Mouse (Mus musculus): ENCODE measurements around the gene Cops7a. TPM values are rescaled to one million over a fixed set of nuclear protein-coding genes. Genes with fewer than 3 reads are reported as not detected.

Gene Cops7a
- total and polyA plus RNA-seq, 2 experiments from 2014 or later, result 92.3 to 131 TPM

GRCm38 (mm10) chr6:124966466-124967118 lies 1.3 kb upstream of the Cops7a start:
- peaks cover 10% of the 10 kb centered on the region for H3K4me1 ChIP-seq (ENCODE audit: insufficient read depth, low read length)
- no peak for ATAC-seq (ENCODE audit: low FRiP score)
- H3K4me3 ChIP-seq (ENCODE audit: low read depth, low read length), result peak overlapping the region; percentile 77; the same call in 1 of the 2 replicates
- H3K27me3 ChIP-seq (ENCODE audit: insufficient read depth, low read length), result no peaks in the 10 kb centered on the region
- peak overlapping the region; percentile 90; the same call in 1 of the 2 replicates for H3K4me2 ChIP-seq (ENCODE audit: low read depth, low read length, poor library complexity, severe bottlenecking)
- TF ChIP-seq CTCF (IDR thresholded peaks at IDR 0.05), result peak; percentile 53
- 98% methylated on average over 7 of the region's 7 CpGs for WGBS
- no peaks in the 10 kb centered on the region for H3K9me3 ChIP-seq (ENCODE audit: low read length)
- no peak overlapping the region for H3K27ac ChIP-seq (ENCODE audit: low read depth, low read length)
- H3K36me3 ChIP-seq (ENCODE audit: insufficient read depth, low read length), result peaks cover 6% of the 10 kb centered on the region; the same call in 1 of the 2 replicates
- DNase-seq (ENCODE audit: low spot score), result no peak
- H3K9ac ChIP-seq (replicated peaks; ENCODE audit: low read length, poor library complexity, severe bottlenecking), result no peak overlapping the region

GRCm38 (mm10) chr6:124965747-124966146 lies 409 bp upstream of the Cops7a start:
- H3K4me1 ChIP-seq (ENCODE audit: insufficient read depth, low read length), result peaks cover 10% of the 10 kb centered on the region
- H3K4me2 ChIP-seq (ENCODE audit: low read depth, low read length, poor library complexity, severe bottlenecking), result peak overlapping the region; percentile 90
- no peaks in the 10 kb centered on the region for H3K27me3 ChIP-seq (ENCODE audit: insufficient read depth, low read length)
- no peaks in the 10 kb centered on the region for H3K9me3 ChIP-seq (ENCODE audit: low read length)
- peak overlapping the region; percentile 77 for H3K4me3 ChIP-seq (ENCODE audit: low read depth, low read length)
- no peak for DNase-seq (ENCODE audit: low spot score)
- peaks cover 14% of the 10 kb centered on the region for H3K36me3 ChIP-seq (ENCODE audit: insufficient read depth, low read length)
- H3K9ac ChIP-seq (replicated peaks; ENCODE audit: low read length, poor library complexity, severe bottlenecking), result peak overlapping the region; percentile 90
- no peak for TF ChIP-seq CTCF (IDR thresholded peaks at IDR 0.05)
- ATAC-seq (ENCODE audit: low FRiP score), result no peak
- 16% methylated on average over 15 of the region's 15 CpGs for WGBS
- peak overlapping the region; percentile 94 for H3K27ac ChIP-seq (ENCODE audit: low read depth, low read length)

GRCm38 (mm10) chr6:124964638-124965037 lies 700 bp downstream of the Cops7a start:
- Histone ChIP-seq H3K9ac (replicated peaks; ENCODE audit: low read length, poor library complexity, severe bottlenecking) (peak overlapping the region; percentile 90), H3K4me1 (ENCODE audit: insufficient read depth, low read length) (peaks cover 10% of the 10 kb centered on the region), H3K27ac (ENCODE audit: low read depth, low read length) (peak overlapping the region; percentile 94; the same call in 1 of the 2 replicates), H3K9me3 (ENCODE audit: low read length) (no peaks in the 10 kb centered on the region), H3K27me3 (ENCODE audit: insufficient read depth, low read length) (no peaks in the 10 kb centered on the region), H3K4me2 (ENCODE audit: low read depth, low read length, poor library complexity, severe bottlenecking) (peak overlapping the region; percentile 90), H3K4me3 (ENCODE audit: low read depth, low read length) (peak overlapping the region; percentile 77), H3K36me3 (ENCODE audit: insufficient read depth, low read length) (peaks cover 24% of the 10 kb centered on the region)
- 39% methylated on average over 16 of the region's 16 CpGs for WGBS
- ATAC-seq (ENCODE audit: low FRiP score) (peak; percentile 33; the same call in 1 of the 2 replicates), DNase-seq (ENCODE audit: low spot score) (no peak)
- TF ChIP-seq CTCF (IDR thresholded peaks at IDR 0.05), result peak; percentile 16

- no peak overlapping the region for H3K4me3 ChIP-seq (ENCODE audit: low read depth, low read length)
- peaks cover 48% of the 10 kb centered on the region for H3K36me3 ChIP-seq (ENCODE audit: insufficient read depth, low read length)
- H3K4me1 ChIP-seq (ENCODE audit: insufficient read depth, low read length), result peaks cover 8% of the 10 kb centered on the region
- ATAC-seq (ENCODE audit: low FRiP score), result no peak
- H3K27ac ChIP-seq (ENCODE audit: low read depth, low read length), result no peak overlapping the region
- no peak for DNase-seq (ENCODE audit: low spot score)
- 92% methylated on average over 12 of the region's 12 CpGs for WGBS
- H3K9ac ChIP-seq (replicated peaks; ENCODE audit: low read length, poor library complexity, severe bottlenecking), result no peak overlapping the region
- no peaks in the 10 kb centered on the region for H3K27me3 ChIP-seq (ENCODE audit: insufficient read depth, low read length)
- H3K9me3 ChIP-seq (ENCODE audit: low read length), result no peaks in the 10 kb centered on the region
- no peak overlapping the region for H3K4me2 ChIP-seq (ENCODE audit: low read depth, low read length, poor library complexity, severe bottlenecking)
- TF ChIP-seq CTCF (IDR thresholded peaks at IDR 0.05), result no peak
Observed at GRCm38 (mm10) chr6:124961021-124961420, 4.3 kb downstream of the Cops7a start.

- TF ChIP-seq CTCF (IDR thresholded peaks at IDR 0.05), result no peak
- Histone ChIP-seq H3K9me3 (ENCODE audit: low read length) (no peaks in the 10 kb centered on the region), H3K27me3 (ENCODE audit: insufficient read depth, low read length) (no peaks in the 10 kb centered on the region), H3K4me3 (ENCODE audit: low read depth, low read length) (no peak overlapping the region), H3K27ac (ENCODE audit: low read depth, low read length) (no peak overlapping the region), H3K4me2 (ENCODE audit: low read depth, low read length, poor library complexity, severe bottlenecking) (no peak overlapping the region), H3K36me3 (ENCODE audit: insufficient read depth, low read length) (peaks cover 50% of the 10 kb centered on the region), H3K4me1 (ENCODE audit: insufficient read depth, low read length) (peaks cover 7% of the 10 kb centered on the region), H3K9ac (replicated peaks; ENCODE audit: low read length, poor library complexity, severe bottlenecking) (no peak overlapping the region)
- ATAC-seq (ENCODE audit: low FRiP score) (no peak), DNase-seq (ENCODE audit: low spot score) (no peak)
- 92% methylated on average over 13 of the region's 13 CpGs for WGBS
Observed at GRCm38 (mm10) chr6:124959960-124960359, 5.4 kb downstream of the Cops7a start.

- no peak for TF ChIP-seq CTCF (IDR thresholded peaks at IDR 0.05)
- no peak overlapping the region for H3K9ac ChIP-seq (replicated peaks; ENCODE audit: low read length, poor library complexity, severe bottlenecking)
- no peak for DNase-seq (ENCODE audit: low spot score)
- peaks cover 50% of the 10 kb centered on the region for H3K36me3 ChIP-seq (ENCODE audit: insufficient read depth, low read length)
- ATAC-seq (ENCODE audit: low FRiP score), result no peak
- H3K4me3 ChIP-seq (ENCODE audit: low read depth, low read length), result no peak overlapping the region
- H3K4me2 ChIP-seq (ENCODE audit: low read depth, low read length, poor library complexity, severe bottlenecking), result no peak overlapping the region
- no peaks in the 10 kb centered on the region for H3K9me3 ChIP-seq (ENCODE audit: low read length)
- 82% methylated on average over 3 of the region's 3 CpGs for WGBS
- H3K4me1 ChIP-seq (ENCODE audit: insufficient read depth, low read length), result no peaks in the 10 kb centered on the region
- H3K27ac ChIP-seq (ENCODE audit: low read depth, low read length), result no peak overlapping the region
- no peaks in the 10 kb centered on the region for H3K27me3 ChIP-seq (ENCODE audit: insufficient read depth, low read length)
Observed at GRCm38 (mm10) chr6:124958127-124958526, 7.2 kb downstream of the Cops7a start.
